ENCODE assay signal across 16 mouse cellular contexts in genomic region chr6:88631293-88631692, GRCm38 (mm10). TPM values are rescaled to one million over a fixed set of nuclear protein-coding genes. Genes with fewer than 3 reads are reported as not detected.
"Had no signal": no experiment of that assay in that cellular context is flagged by ENCODE, and none has a peak within 500 bp of the region (broad histone marks: within the 10 kb centered on the region; RNA-seq: fewer than 3 reads in every experiment).

No protein-coding gene starts in this region.

- DNase-seq: kidney, adult 18-20 months; kidney, postnatal 25 days; layer of hippocampus, postnatal 36 days; lung, adult 18-20 months; right cerebral cortex, adult 18-20 months; right cerebral cortex, postnatal 25 days; thymus, adult 18-20 months; thymus, postnatal 14 days had no signal

- H3K36me3 ChIP-seq: kidney, embryonic 15.5 days; limb, embryonic 15.5 days; midbrain, embryonic 13.5 days; neural tube, embryonic 15.5 days had no signal

- H3K4me3 ChIP-seq: kidney, embryonic 15.5 days; limb, embryonic 15.5 days; midbrain, embryonic 13.5 days; myocyte; neural tube, embryonic 15.5 days had no signal

- H3K4me2 ChIP-seq: kidney, embryonic 15.5 days; limb, embryonic 15.5 days; midbrain, embryonic 13.5 days; neural tube, embryonic 15.5 days had no signal

- H3K27ac ChIP-seq: kidney, embryonic 15.5 days; limb, embryonic 15.5 days; midbrain, embryonic 13.5 days; neural tube, embryonic 15.5 days had no signal

- H3K9me3 ChIP-seq: kidney, embryonic 15.5 days; limb, embryonic 15.5 days; midbrain, embryonic 13.5 days; neural tube, embryonic 15.5 days had no signal

- H3K9ac ChIP-seq: kidney, embryonic 15.5 days; limb, embryonic 15.5 days; midbrain, embryonic 13.5 days; neural tube, embryonic 15.5 days had no signal

- ATAC-seq: midbrain, embryonic 13.5 days had no signal

- H3K27me3 ChIP-seq: kidney, embryonic 15.5 days; neural tube, embryonic 15.5 days had no signal

RNA-seq across cellular contexts. Expression of gene Kbtbd12, which starts 6.5 kb away (rescaled TPM):
- polyA plus RNA-seq: limb, embryonic 11.5 days; midbrain, embryonic 13.5 days; neural tube, embryonic 11.5 days; stomach, embryonic 14.5 days had no signal
